Mouse (Mus musculus) small intestine, adult 2 months (tissue): Measurements from ENCODE around the gene Comt. TPM values are rescaled to one million over a fixed set of nuclear protein-coding genes. Genes with fewer than 3 reads are reported as not detected.

Experiments
- H3K27ac ChIP-seq: fragments of 200-500 bp; 2 replicates; pipeline ENCODE4 v1.5.1; 2012; ENCODE audit warnings: low read depth, low read length, control low read depth, inconsistent platforms; ENCODE audit not compliant: insufficient read depth
- H3K27me3 ChIP-seq: fragments of 200-500 bp; 2 replicates; pipeline ENCODE4 v1.6.1; 2012; ENCODE audit warnings: mild to moderate bottlenecking, moderate library complexity, low read length, inconsistent platforms; ENCODE audit not compliant: control insufficient read depth, insufficient read depth
- H3K36me3 ChIP-seq: fragments of 200-500 bp; 2 replicates; pipeline ENCODE4 v1.6.1; 2012; ENCODE audit warnings: mild to moderate bottlenecking, low read length, control low read depth, inconsistent platforms; ENCODE audit not compliant: control insufficient read depth, insufficient read depth
- H3K4me1 ChIP-seq: fragments of 200-500 bp; 2 replicates; pipeline ENCODE4 v1.6.1; 2012; ENCODE audit warnings: low read length, inconsistent platforms, mixed read lengths; ENCODE audit not compliant: control insufficient read depth, insufficient read depth, insufficient read length
- H3K4me3 ChIP-seq: fragments of 200-500 bp; 2 replicates; pipeline ENCODE4 v1.5.1; 2012; ENCODE audit warnings: low read depth, mild to moderate bottlenecking, control low read depth, inconsistent platforms, low read length, moderate library complexity
- CTCF ChIP-seq: fragments of 200-500 bp; IDR thresholded peaks from 2 replicates; pipeline ENCODE4 v1.5.1; 2012; ENCODE audit warnings: low read depth, mild to moderate bottlenecking, control low read depth, inconsistent platforms, low read length, moderate library complexity, mixed read lengths; ENCODE audit not compliant: insufficient replicate concordance, insufficient read length; ENCODE audit errors: extremely low read depth
- POLR2A ChIP-seq: fragments of 200-500 bp; IDR thresholded peaks from 2 replicates; pipeline ENCODE4 v1.6.1; 2012; ENCODE audit warnings: low read depth, mild to moderate bottlenecking, control low read depth, inconsistent platforms, low read length, moderate library complexity
- WGBS: fragments of 180-500 bp; shearing (Covaris S2); methylation state at CpG from one replicate; pipeline ENCODE4 v1.1.7; 2018; 5-methylcytosine and 5-hydroxymethylcytosine counted together
- polyA plus RNA-seq: library from polyadenylated mRNA; depleted of rRNA; stranded (reverse); fragments of >200 nt; gene quantifications from 2 replicates; pipeline ENCODE4 v1.2.3, GENCODE M21; 2012

Gene Comt
- polyA plus RNA-seq, 1 experiment, result 214 TPM

DNA sequence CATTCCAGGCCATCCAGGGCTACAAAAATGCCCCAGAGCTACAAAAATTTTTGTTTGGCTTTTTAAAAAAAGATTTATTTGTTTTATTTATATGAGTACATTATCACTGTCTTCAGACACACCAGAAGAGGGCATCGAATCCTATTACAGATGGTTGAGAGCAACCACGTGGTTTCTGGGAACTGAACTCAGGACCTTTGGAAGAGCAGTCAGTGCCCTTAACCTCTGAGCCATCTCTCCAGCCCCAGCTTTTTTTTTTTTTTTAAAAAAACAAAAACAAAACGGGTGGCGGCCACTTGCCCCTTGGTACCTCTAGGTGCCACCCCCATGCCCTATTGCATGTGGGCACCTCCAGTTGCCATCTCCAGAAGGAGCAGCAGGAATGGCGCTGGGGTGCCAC, 9.2 kb downstream of the Comt start:
- H3K36me3 ChIP-seq, result peaks cover 11% of the 10 kb centered on the region

DNA sequence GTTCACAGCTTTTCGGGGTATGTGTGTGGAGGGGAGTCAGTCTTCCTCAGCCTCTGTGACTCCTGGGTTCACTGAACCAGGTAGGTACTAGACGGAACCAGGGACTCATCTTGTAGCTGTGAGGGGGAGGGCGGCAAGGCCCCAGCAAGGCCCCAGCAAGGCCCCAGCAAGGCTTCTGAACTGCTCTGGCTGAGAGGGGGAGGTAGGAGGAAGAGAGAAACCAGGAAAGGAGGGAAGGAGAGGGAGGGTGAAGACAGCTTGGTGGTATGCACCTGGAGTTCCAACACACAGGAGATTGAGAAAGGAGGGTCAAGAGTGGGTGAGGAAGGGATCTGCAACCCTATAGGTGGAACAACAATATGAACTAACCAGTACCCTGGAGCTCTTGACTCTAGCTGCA, 9.8 kb downstream of the Comt start:
- peaks cover 10% of the 10 kb centered on the region for H3K36me3 ChIP-seq
- TF ChIP-seq CTCF (no peak), POLR2A (no peak)
- WGBS, result 89% methylated on average over 3 of the region's 3 CpGs
- H3K27ac ChIP-seq, result peak overlapping the region; percentile 42
- no peaks in the 10 kb centered on the region for H3K27me3 ChIP-seq
- peaks cover 7% of the 10 kb centered on the region; the same call in 1 of the 2 replicates for H3K4me1 ChIP-seq
- H3K4me3 ChIP-seq, result 0 out of 2 replicates have a peak overlapping the region, but pooled peaks have one; percentile 0

More for the DNA sequence above, 9.2 kb downstream of the Comt start:
- no peaks in the 10 kb centered on the region for H3K27me3 ChIP-seq
- H3K4me1 ChIP-seq, result peaks cover 4% of the 10 kb centered on the region; the same call in 1 of the 2 replicates
- TF ChIP-seq POLR2A, result no peak
- TF ChIP-seq CTCF, result no peak
- no peak overlapping the region for H3K27ac ChIP-seq
- no peak overlapping the region for H3K4me3 ChIP-seq
- WGBS, result 94% methylated on average over 5 of the region's 5 CpGs

- WGBS, result 69% methylated on average over 18 of the region's 18 CpGs
- Histone ChIP-seq H3K36me3 (peaks cover 10% of the 10 kb centered on the region), H3K4me3 (0 out of 2 replicates have a peak overlapping the region, but pooled peaks have one; percentile 0), H3K4me1 (peaks cover 13% of the 10 kb centered on the region), H3K27me3 (no peaks in the 10 kb centered on the region), H3K27ac (peak overlapping the region; percentile 42)
- TF ChIP-seq POLR2A (no peak), CTCF (no peak)
Measured at GRCm38 (mm10) chr16:18416094-18416761, 10.4 kb downstream of the Comt start.

DNA sequence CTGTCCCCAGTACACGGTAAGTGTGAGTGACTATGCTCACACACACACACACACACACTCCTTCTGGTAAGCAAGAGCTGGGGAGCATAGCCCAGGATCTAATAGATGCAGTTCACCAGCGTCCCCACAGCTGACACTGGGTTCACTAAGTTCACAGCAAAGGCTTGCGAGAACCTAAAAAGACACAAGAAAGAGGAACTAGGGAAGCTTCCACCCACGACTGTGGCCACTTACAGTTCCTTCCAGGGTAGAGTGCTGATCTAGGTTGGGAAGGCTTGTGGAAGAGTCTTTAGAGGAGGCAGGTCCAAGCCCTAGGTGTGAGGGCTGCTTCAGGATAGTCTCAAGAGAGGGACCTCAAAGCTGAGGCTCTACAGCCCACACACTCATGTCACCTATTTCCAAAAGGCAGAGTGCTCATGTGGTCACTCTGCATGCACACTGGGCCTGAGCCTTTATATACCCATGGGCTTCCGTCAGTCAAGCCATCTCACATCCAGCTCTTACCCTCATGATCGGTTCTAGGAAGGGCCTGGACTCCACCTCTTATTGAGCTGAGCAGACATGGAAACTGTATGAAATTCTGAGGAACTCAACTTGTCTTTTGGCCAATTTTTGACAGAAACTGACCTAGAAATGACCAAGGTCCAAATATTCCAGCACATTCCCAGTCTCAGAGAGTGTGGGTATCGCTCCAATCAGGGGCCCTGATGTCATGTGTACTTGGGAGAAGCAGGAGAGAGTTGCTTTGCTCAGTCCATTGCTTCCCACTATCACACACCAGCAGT, 13.4 kb downstream of the Comt start:
- Histone ChIP-seq H3K4me1 (peaks cover 14% of the 10 kb centered on the region), H3K36me3 (peaks cover 26% of the 10 kb centered on the region), H3K27me3 (no peaks in the 10 kb centered on the region), H3K4me3 (no peak overlapping the region), H3K27ac (peak overlapping the region; percentile 57)
- TF ChIP-seq CTCF (no peak), POLR2A (no peak)
- WGBS, result 78% methylated on average over 7 of the region's 7 CpGs

DNA sequence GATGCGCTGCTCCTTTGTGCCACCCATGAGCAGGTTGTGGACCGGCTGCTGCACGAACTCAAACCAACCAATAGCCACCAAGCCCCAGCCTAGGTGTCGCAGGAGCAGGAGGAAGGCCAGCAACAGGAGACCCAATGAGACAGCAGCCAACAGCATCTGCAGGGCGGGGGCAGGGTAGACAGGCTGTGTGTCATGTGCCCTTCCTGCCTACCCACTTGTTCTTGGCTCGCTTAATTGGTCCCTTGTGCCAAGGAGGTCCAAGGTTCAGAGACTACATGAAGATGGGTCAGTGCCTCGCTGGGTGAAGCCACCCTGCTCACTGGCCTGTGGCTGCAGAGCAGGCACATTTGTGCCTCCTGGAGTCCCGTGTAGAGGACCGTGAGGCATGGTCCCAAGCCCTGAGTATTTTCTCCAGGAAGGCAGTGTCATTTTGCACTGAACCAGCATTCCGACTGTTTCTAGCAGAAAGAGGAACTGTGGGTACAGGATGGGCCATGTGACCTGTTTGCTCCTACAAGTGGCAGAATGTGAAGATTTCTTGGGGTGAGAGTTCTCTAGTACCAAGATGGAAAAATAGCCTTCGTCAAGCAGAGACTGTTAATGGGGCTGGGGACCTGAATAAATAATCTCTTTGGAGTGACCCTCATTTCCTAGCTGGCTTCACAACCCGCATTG, 14.7 kb downstream of the Comt start:
- Histone ChIP-seq H3K4me3 (no peak overlapping the region), H3K4me1 (peaks cover 14% of the 10 kb centered on the region), H3K27me3 (no peaks in the 10 kb centered on the region), H3K27ac (no peak overlapping the region), H3K36me3 (peaks cover 34% of the 10 kb centered on the region)
- no peak for TF ChIP-seq CTCF
- 33% methylated on average over 12 of the region's 12 CpGs for WGBS

DNA sequence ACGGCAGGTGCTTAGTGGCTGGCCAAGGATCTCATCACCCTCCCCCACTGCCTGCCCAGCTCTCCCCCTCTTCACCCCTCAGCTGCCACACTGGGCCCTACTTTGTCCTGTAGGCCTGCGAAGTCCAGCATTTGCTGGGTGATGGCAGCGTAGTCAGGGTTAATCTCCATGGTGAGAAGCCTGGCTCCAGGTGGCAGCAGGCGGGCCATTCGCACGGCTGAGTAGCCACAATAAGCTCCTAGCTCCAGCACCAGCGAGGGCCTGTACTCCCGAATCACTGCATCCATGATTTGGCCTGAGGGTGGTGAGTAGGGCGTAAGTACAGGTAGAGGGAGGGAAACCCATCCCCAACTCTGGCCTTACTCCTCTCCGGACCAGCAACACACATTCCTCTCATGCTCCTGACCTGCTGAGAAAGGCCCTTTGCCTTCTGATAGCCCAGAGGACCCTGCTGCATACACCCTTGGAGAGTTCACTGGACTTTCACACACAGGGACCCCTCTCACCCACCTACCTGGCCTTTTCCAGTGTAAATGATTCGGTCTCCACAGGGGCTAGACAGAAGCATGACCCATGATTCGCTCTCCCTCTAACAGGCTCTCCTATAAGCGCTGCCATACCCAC, 15.5 kb downstream of the Comt start:
- Histone ChIP-seq H3K36me3 (peaks cover 32% of the 10 kb centered on the region), H3K27ac (no peak overlapping the region), H3K4me1 (peaks cover 14% of the 10 kb centered on the region), H3K27me3 (no peaks in the 10 kb centered on the region), H3K4me3 (no peak overlapping the region)
- TF ChIP-seq POLR2A (no peak), CTCF (no peak)
- 89% methylated on average over 13 of the region's 13 CpGs for WGBS
